Mouse (Mus musculus): Measurements from ENCODE around the gene Gm14525.
"Not testable (repeated sequence)": the region's sequence is repeated elsewhere in the genome, so short reads cannot be mapped to it uniquely, and the experiment has no call there.

The Gm14525 gene

DNA sequence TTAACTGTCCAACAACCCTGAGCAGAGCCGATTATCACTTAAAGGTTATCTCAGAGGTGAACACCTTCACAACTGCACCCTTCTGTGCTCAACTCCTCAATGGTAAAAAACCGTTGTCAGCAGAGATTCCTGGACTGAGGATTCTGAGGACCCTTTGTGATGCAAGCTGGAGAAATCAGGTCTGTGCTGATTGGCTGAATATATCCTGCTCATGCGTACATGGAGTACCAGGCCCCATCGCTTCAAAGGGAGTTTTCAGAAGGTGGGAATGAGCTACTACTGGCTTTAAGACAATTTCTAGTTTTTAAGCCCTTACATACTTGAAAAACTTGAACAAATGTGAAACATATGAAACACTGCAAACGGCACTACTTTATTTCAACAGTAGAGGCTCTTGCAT, at the start of gene Gm14525:
TSS of gene Gm14525 (minus strand) at position 101 of the 400 bp plus-strand sequence.
- DNase-seq = not testable (repeated sequence)

Measured in kidney, postnatal 14 days (tissue).